Mouse (Mus musculus): ENCODE data around the gene Cul5.

The Cul5 gene

GRCm38 (mm10) chr9:53669680-53670219 lies at the start of gene Cul5:
Gene Cul5, minus strand, starts transcription at chr9:53670014.
- DNase-seq = no peak

GRCm38 (mm10) chr9:53705992-53706696 lies 36.3 kb upstream of the Cul5 start, which contains the start of gene Rab39:
Gene Rab39, minus strand, starts transcription at chr9:53706232.
- peak; percentile 98 for DNase-seq

GRCm38 (mm10) chr9:53705491-53705991 lies 35.7 kb upstream of the Cul5 start:
- DNase-seq = peak; percentile 92

- DNase-seq = peak; percentile 23
These were observed 33.2 kb upstream of the Cul5 start for GRCm38 (mm10) chr9:53702991-53703390.

GRCm38 (mm10) chr9:53700496-53700895 lies 30.7 kb upstream of the Cul5 start:
- peak; percentile 87 for DNase-seq

GRCm38 (mm10) chr9:53695846-53696245 lies 26.0 kb upstream of the Cul5 start:
- DNase-seq = no peak

- peak; percentile 18 for DNase-seq
These were observed 23.9 kb upstream of the Cul5 start for GRCm38 (mm10) chr9:53693718-53694117.

- DNase-seq = peak; percentile 54
These were observed 22.2 kb upstream of the Cul5 start for GRCm38 (mm10) chr9:53691745-53692670.

- peak; percentile 23 for DNase-seq
These were observed 11.0 kb upstream of the Cul5 start for GRCm38 (mm10) chr9:53680851-53681250.

- no peak for DNase-seq
These were observed 7.1 kb upstream of the Cul5 start for GRCm38 (mm10) chr9:53676921-53677320.

- peak; percentile 93 for DNase-seq
These were observed 3.8 kb upstream of the Cul5 start for GRCm38 (mm10) chr9:53673571-53673970.

GRCm38 (mm10) chr9:53667020-53667669 lies 2.7 kb downstream of the Cul5 start:
- DNase-seq = peak; percentile 99

- DNase-seq = no peak
These were observed 3.2 kb downstream of the Cul5 start for GRCm38 (mm10) chr9:53666665-53667019.

GRCm38 (mm10) chr9:53665428-53665827 lies 4.4 kb downstream of the Cul5 start:
- no peak for DNase-seq

GRCm38 (mm10) chr9:53664819-53665218 lies 5.0 kb downstream of the Cul5 start:
- DNase-seq = no peak

- DNase-seq = no peak
These were observed 35.0 kb downstream of the Cul5 start for GRCm38 (mm10) chr9:53634796-53635195.

- DNase-seq = peak; percentile 72
These were observed 54.6 kb downstream of the Cul5 start for GRCm38 (mm10) chr9:53615246-53615645.

GRCm38 (mm10) chr9:53614286-53614685 lies 55.5 kb downstream of the Cul5 start:
- DNase-seq = peak; percentile 57

- DNase-seq = peak; percentile 100
These were observed 59.6 kb downstream of the Cul5 start, which contains the start of gene Acat1 for GRCm38 (mm10) chr9:53609968-53610781. Gene Acat1, minus strand, starts transcription at chr9:53610382.

GRCm38 (mm10) chr9:53609306-53609967 lies 60.4 kb downstream of the Cul5 start:
- DNase-seq = no peak

- no peak for DNase-seq
These were observed 62.0 kb downstream of the Cul5 start for GRCm38 (mm10) chr9:53607816-53608215.

All from heart, adult 11 months (tissue).